Mouse (Mus musculus): ENCODE results near the gene Fxyd1. TPM values are rescaled to one million over a fixed set of nuclear protein-coding genes. Genes with fewer than 3 reads are reported as not detected.

Fxyd1 gene
- total RNA-seq, 2 experiments from 2014 or later = 85.4 to 102 TPM

DNA sequence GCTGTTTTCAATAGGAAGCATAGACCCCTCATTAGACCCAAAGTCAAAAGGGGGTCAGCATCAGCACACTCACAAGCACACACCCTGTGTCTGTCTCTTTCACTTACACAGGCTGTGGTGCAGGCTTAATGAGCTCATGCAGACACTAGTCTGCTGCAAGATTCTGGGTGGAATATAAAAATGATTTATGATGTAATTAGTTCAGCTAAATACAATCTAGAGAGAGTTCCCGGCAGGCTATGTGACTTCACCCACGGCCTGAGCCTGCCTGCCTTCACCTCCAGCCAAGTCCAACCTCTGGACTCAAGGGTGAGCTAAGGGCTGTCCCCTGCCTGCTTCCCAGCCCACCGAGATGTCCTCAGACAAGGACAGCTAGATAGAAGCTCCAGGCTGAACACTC is 48.1 kb downstream of the Fxyd1 start:
- DNase-seq = no peak

DNA sequence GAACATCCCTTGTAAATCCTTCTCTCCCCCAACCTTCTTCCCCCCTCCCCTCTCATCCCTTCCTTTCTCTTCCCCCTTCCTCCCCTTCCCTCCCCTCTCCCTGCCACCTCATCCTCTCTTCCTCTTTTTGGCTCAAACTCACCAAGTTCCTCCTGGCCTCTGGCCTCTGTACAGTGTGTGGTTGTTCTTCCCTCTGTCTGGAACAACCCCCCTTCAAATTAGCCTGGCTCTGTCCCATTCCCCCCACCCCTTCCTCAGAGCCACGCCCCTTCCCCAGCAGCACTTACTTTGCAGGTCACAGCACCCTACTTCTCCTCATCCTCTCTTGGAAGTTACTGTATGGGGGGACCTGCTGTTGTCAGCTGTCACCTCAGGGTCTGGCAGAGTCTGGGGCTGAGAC is 48.8 kb downstream of the Fxyd1 start:
- no peak for DNase-seq

DNA sequence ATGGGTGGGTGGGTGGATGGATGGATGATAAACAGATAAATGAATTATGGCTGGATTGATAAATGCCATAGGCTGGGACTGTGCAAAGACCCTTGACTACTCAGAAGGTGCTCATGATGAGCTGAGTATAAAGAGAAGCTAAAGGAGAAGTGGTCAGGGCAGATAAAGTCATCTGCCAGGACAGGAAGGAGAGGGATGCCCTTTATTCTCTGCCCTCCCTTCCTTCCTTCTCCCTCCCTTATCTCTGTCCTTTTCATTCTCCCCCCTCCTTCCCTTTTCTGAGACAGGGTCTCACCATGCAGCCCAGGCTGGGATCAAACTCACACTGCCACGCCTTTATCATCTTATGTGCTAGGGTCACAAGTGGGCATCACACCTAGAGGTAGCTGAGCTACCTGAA is 49.2 kb downstream of the Fxyd1 start:
- no peak for DNase-seq

DNA sequence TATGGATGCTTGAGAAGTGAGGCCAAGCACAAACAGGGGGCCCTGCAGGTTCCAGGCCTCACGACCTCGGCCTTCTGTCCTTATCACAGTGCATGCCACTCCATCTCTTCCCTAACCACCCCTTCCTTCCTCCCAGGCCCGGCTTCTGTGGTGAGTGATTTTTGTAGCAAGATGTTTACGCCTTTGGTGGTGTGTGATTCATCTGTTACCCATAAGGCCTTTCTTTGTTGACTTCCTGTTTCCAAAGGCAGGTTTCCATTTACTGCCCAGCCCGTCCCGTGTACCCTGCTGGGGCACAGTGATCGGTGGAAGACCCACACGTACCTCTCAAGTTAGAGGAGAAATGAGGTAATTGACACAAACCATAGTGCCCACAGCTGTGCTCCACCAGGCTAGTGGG is 54.3 kb downstream of the Fxyd1 start:
- no peak for DNase-seq

Small RNA genes lying within 50 kb of the gene (microRNA-seq; reads per million reads assigned to microRNA genes)
- gene Mir7050 = 0 reads per million in 2 experiments

Other genes starting within 250 kb of the Fxyd1 start
- gene Ffar2, start 233.4 kb downstream of the Fxyd1 start, total RNA-seq (2021) = not detected
- gene Ffar3, start 201.0 kb downstream of the Fxyd1 start, total RNA-seq (2021) = not detected
- gene Ffar1, start 195.6 kb downstream of the Fxyd1 start, total RNA-seq (2021) = not detected
- gene Cd22, start 176.9 kb downstream of the Fxyd1 start, total RNA-seq (2021) = not detected
- gene Mag, start 142.3 kb downstream of the Fxyd1 start, total RNA-seq (2021) = 100 to 1,000 TPM; 196 to 197 TPM
- gene Hamp2, start 132.5 kb downstream of the Fxyd1 start, total RNA-seq (2021) = not detected
- not detected for gene Hamp, start 113.2 kb downstream of the Fxyd1 start, total RNA-seq (2021)
- 100 to 1,000 TPM; 116 to 126 TPM for gene Usf2, start 100.4 kb downstream of the Fxyd1 start, total RNA-seq (2021)
- gene Lsr, start 83.7 kb downstream of the Fxyd1 start, total RNA-seq (2021) = 1 to 10 TPM; 7.5 to 7.7 TPM
- gene Fam187b, start 83.4 kb downstream of the Fxyd1 start, total RNA-seq (2021) = under 1 TPM; 0.17 to 0.43 TPM
- 10 to 100 TPM; 23.3 to 26.5 TPM for gene Fxyd5, start 14.7 kb downstream of the Fxyd1 start, total RNA-seq (2021)
- gene Fxyd7, start 5.7 kb downstream of the Fxyd1 start, total RNA-seq (2021) = 100 to 1,000 TPM; 111 to 125 TPM
- gene Lgi4, start 2.1 kb upstream of the Fxyd1 start, total RNA-seq (2021) = 10 to 100 TPM; 32.5 to 36.7 TPM
- not detected for gene Fxyd3, start 19.5 kb upstream of the Fxyd1 start, total RNA-seq (2021)
- gene Hpn, start 58.1 kb upstream of the Fxyd1 start, total RNA-seq (2021) = 1 to 10 TPM; 4.6 to 6.8 TPM
- gene Scn1b, start 69.8 kb upstream of the Fxyd1 start, total RNA-seq (2021) = 100 to 1,000 TPM; 548 to 620 TPM
- gene Gramd1a, start 98.7 kb upstream of the Fxyd1 start, total RNA-seq (2021) = 100 to 1,000 TPM; 111 to 118 TPM
- gene Scgb2b2, start 233.3 kb upstream of the Fxyd1 start, total RNA-seq (2021) = not detected
- not detected for gene Scgb1b2, start 234.6 kb upstream of the Fxyd1 start, total RNA-seq (2021)